In the genomic region with DNA sequence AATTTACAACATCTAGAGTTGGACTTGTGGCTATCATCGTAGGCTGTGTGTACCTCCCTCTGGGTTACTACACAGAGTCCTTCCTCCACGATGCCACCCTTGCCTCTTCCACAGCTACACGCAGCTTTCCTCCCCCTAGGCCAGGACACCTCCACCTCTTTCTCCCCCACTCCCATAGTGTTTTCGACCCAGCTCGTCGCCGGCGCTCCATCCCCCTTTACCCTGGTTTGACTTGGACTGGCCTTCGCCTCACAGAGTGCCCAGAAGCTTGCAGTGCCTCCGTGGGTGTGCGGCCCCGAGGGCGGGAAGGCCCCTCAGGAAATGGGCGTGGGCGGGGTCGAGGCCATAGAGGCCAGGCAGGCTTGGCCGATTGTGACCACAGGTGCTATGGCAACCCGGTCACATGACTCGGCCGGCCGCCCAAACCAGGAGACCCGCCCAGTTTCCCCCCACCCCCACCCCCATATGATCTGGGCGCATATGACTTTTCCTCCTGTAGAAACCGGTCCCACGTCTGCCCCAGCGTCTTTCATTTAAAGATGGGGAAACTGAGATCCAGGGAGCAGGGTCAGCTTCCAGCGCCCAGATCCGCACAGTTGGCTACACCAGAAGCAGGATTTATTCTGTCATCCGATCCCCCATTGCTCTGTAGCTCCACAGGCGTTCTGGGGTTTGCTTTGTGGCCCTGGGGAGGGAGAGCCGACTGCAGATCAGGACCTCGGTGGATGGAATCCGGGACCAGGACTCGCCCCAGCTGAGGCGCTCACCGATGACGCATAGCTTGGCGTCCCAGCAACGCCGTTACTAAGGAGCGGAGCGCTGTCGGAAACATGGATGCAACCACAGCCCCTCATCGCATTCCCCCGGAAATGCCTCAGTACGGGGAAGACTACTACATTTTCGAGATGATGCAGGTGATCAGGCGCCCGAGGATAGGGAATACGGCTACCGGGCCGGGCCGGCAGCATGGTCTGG, we compare ENCODE assay signal across 8 mouse cellular contexts. TPM values are rescaled to one million over a fixed set of nuclear protein-coding genes. Genes with fewer than 3 reads are reported as not detected.
DNase-seq lines count a peak whose midpoint lies in the region; ATAC-seq and TF ChIP-seq lines count a peak whose summit lies in the region.

A gene (minus strand): TSS at position 367 of the 975 bp plus-strand sequence.
A gene (plus strand): TSS at position 804 of the 975 bp plus-strand sequence.

- H3K27ac ChIP-seq in forebrain, embryonic 11.5 days (ENCODE audit: low read depth, low read length), result peak within 1 kb of the TSS; percentile 2; the same call in 1 of the 2 replicates
- H3K27ac ChIP-seq in heart, embryonic 16.5 days (ENCODE audit: low read length), result peak within 1 kb of the TSS; percentile 58
- peak within 1 kb of the TSS; percentile 54 for H3K27ac ChIP-seq in liver, embryonic 15.5 days (replicated peaks)
- no peak within 1 kb of the TSS for H3K27ac ChIP-seq in neural tube, embryonic 12.5 days
- H3K27ac ChIP-seq in stomach, postnatal 0 days (replicated peaks), result 0 out of 2 replicates have a peak within 1 kb of the TSS, but pooled peaks have one; percentile 53

- no peaks in the 10 kb centered on the region for H3K9me3 ChIP-seq in forebrain, embryonic 11.5 days (ENCODE audit: control insufficient read depth, low read length)
- H3K9me3 ChIP-seq in heart, embryonic 16.5 days (replicated peaks; ENCODE audit: control insufficient read depth, low read length), result no peaks in the 10 kb centered on the region
- no peaks in the 10 kb centered on the region for H3K9me3 ChIP-seq in liver, embryonic 15.5 days (replicated peaks)
- H3K9me3 ChIP-seq in neural tube, embryonic 12.5 days, result no peaks in the 10 kb centered on the region
- no peaks in the 10 kb centered on the region for H3K9me3 ChIP-seq in stomach, postnatal 0 days (ENCODE audit: control insufficient read depth, low read length)

- no peak for TF ChIP-seq EP300 in stomach, postnatal 0 days (optimal IDR thresholded peaks at IDR 0.05)

- peak within 1 kb of the TSS; percentile 50 for H3K4me3 ChIP-seq in forebrain, embryonic 11.5 days (ENCODE audit: low read depth, low read length)
- H3K4me3 ChIP-seq in heart, embryonic 16.5 days (ENCODE audit: low read length), result peak within 1 kb of the TSS; percentile 70
- peak within 1 kb of the TSS; percentile 56 for H3K4me3 ChIP-seq in liver, embryonic 15.5 days (replicated peaks)
- H3K4me3 ChIP-seq in neural tube, embryonic 12.5 days, result peak within 1 kb of the TSS; percentile 54
- H3K4me3 ChIP-seq in stomach, postnatal 0 days (ENCODE audit: low read depth, low read length), result peak within 1 kb of the TSS; percentile 63

- H3K9ac ChIP-seq in forebrain, embryonic 11.5 days (ENCODE audit: low read length), result peak within 1 kb of the TSS; percentile 54
- peak within 1 kb of the TSS; percentile 73 for H3K9ac ChIP-seq in heart, embryonic 16.5 days (ENCODE audit: low read length)
- H3K9ac ChIP-seq in liver, embryonic 15.5 days, result peak within 1 kb of the TSS; percentile 35; the same call in 1 of the 2 replicates
- H3K9ac ChIP-seq in neural tube, embryonic 12.5 days, result peak within 1 kb of the TSS; percentile 68
- H3K9ac ChIP-seq in stomach, postnatal 0 days (ENCODE audit: low read length), result peak within 1 kb of the TSS; percentile 60

- H3K4me2 ChIP-seq in forebrain, embryonic 11.5 days (ENCODE audit: low read depth, low read length, severe bottlenecking), result peak within 1 kb of the TSS; percentile 62
- peak within 1 kb of the TSS; percentile 95 for H3K4me2 ChIP-seq in heart, embryonic 16.5 days (ENCODE audit: low read depth, low read length)
- H3K4me2 ChIP-seq in liver, embryonic 15.5 days, result peak within 1 kb of the TSS; percentile 82
- H3K4me2 ChIP-seq in neural tube, embryonic 12.5 days (replicated peaks), result peak within 1 kb of the TSS; percentile 91
- H3K4me2 ChIP-seq in stomach, postnatal 0 days (replicated peaks; ENCODE audit: low read depth), result peak within 1 kb of the TSS; percentile 95

- H3K4me1 ChIP-seq in forebrain, embryonic 11.5 days (replicated peaks; ENCODE audit: control insufficient read depth, insufficient read depth, low read length), result 0 out of 2 replicates have a peak, but pooled peaks cover 2% of the 10 kb centered on the region
- peaks cover 8% of the 10 kb centered on the region for H3K4me1 ChIP-seq in heart, embryonic 16.5 days (ENCODE audit: control insufficient read depth, insufficient read depth, low read length)
- H3K4me1 ChIP-seq in liver, embryonic 15.5 days (replicated peaks), result peaks cover 39% of the 10 kb centered on the region
- H3K4me1 ChIP-seq in neural tube, embryonic 12.5 days, result peaks cover 14% of the 10 kb centered on the region; the same call in 1 of the 2 replicates
- 0 out of 2 replicates have a peak, but pooled peaks cover 5% of the 10 kb centered on the region for H3K4me1 ChIP-seq in stomach, postnatal 0 days (replicated peaks; ENCODE audit: control insufficient read depth, insufficient read depth)

- WGBS in forebrain, embryonic 11.5 days, result 2% methylated on average over 53 of the region's 53 CpGs
- WGBS in heart, embryonic 16.5 days, result 1% methylated on average over 53 of the region's 53 CpGs
- 2% methylated on average over 53 of the region's 53 CpGs for WGBS in liver, embryonic 15.5 days (ENCODE audit: insufficient replicate concordance)
- 1% methylated on average over 53 of the region's 53 CpGs for WGBS in neural tube, embryonic 12.5 days
- 1% methylated on average over 53 of the region's 53 CpGs for WGBS in stomach, postnatal 0 days

- no peaks in the 10 kb centered on the region for H3K36me3 ChIP-seq in forebrain, embryonic 11.5 days (ENCODE audit: control insufficient read depth, insufficient read depth, low read length)
- no peaks in the 10 kb centered on the region for H3K36me3 ChIP-seq in heart, embryonic 16.5 days (ENCODE audit: control insufficient read depth, insufficient read depth)
- no peaks in the 10 kb centered on the region for H3K36me3 ChIP-seq in liver, embryonic 15.5 days (replicated peaks)
- H3K36me3 ChIP-seq in neural tube, embryonic 12.5 days, result no peaks in the 10 kb centered on the region
- H3K36me3 ChIP-seq in stomach, postnatal 0 days (ENCODE audit: control insufficient read depth, insufficient read depth, low read length), result no peaks in the 10 kb centered on the region

- peak; percentile 85 for ATAC-seq in forebrain, embryonic 11.5 days (replicated peaks; ENCODE audit: low FRiP score)
- peak; percentile 81 for ATAC-seq in heart, embryonic 16.5 days (replicated peaks; ENCODE audit: extremely low read depth, insufficient read depth, low FRiP score)
- ATAC-seq in liver, embryonic 15.5 days (ENCODE audit: insufficient read depth), result peak; percentile 38
- ATAC-seq in neural tube, embryonic 12.5 days (ENCODE audit: low FRiP score, low read depth), result peak; percentile 85
- peak; percentile 87 for ATAC-seq in stomach, postnatal 0 days (ENCODE audit: low FRiP score, low TSS enrichment)

- no peaks in the 10 kb centered on the region; the same call in 1 of the 2 replicates for H3K27me3 ChIP-seq in forebrain, embryonic 11.5 days (ENCODE audit: control insufficient read depth, insufficient read depth, low read length)
- H3K27me3 ChIP-seq in heart, embryonic 16.5 days (ENCODE audit: control insufficient read depth, insufficient read depth, low read length), result peaks cover 6% of the 10 kb centered on the region; the same call in 1 of the 2 replicates
- peaks cover 37% of the 10 kb centered on the region for H3K27me3 ChIP-seq in liver, embryonic 15.5 days
- peaks cover 2% of the 10 kb centered on the region; the same call in 1 of the 2 replicates for H3K27me3 ChIP-seq in neural tube, embryonic 12.5 days (replicated peaks)
- no peaks in the 10 kb centered on the region for H3K27me3 ChIP-seq in stomach, postnatal 0 days (ENCODE audit: control insufficient read depth, insufficient read depth, low read length)

- no peak for TF ChIP-seq CTCF in stomach, postnatal 0 days (IDR thresholded peaks at IDR 0.05; ENCODE audit: low read depth)

- DNase-seq in CD4-positive, CD25-positive, alpha-beta regulatory T cell, adult 2 months (ENCODE audit: low read depth, low spot score), result peak; percentile 39
- peak; percentile 70 for DNase-seq in brain, embryonic 18.5 days (ENCODE audit: low read depth, low spot score)
- DNase-seq in forebrain, embryonic 11.5 days (ENCODE audit: low spot score), result peak; percentile 91
- DNase-seq in kidney, postnatal 36 days, result peak; percentile 70 to 88
- DNase-seq in stomach, postnatal 0 days (ENCODE audit: low spot score), result peak; percentile 86

RNA-seq across cellular contexts. Expression of the first gene that starts in this region (rescaled TPM):
- 1.5 and 2.1 TPM in 2 replicates for polyA plus RNA-seq in forebrain, embryonic 11.5 days (2014; fragmentation: Nextera tagmentation; extraction: Ambion mirVana)
- polyA plus RNA-seq in heart, embryonic 16.5 days (2015; fragmentation: Nextera tagmentation; extraction: Ambion mirVana), result 0.96 and 1.3 TPM in 2 replicates
- 2.5 and 2.9 TPM in 2 replicates for polyA plus RNA-seq in liver, embryonic 15.5 days (2015; fragmentation: Nextera tagmentation; extraction: Ambion mirVana)
- 1.1 and 1.2 TPM in 2 replicates for polyA plus RNA-seq in neural tube, embryonic 12.5 days (2016; fragmentation: Nextera tagmentation; extraction: Ambion mirVana)
- 0.57 and 0.69 TPM in 2 replicates for polyA plus RNA-seq in stomach, postnatal 0 days (2015; fragmentation: Nextera tagmentation; extraction: Ambion mirVana)

RNA-seq across cellular contexts. Expression of the second gene that starts in this region (rescaled TPM):
- 0.23 and 0.48 TPM in 2 replicates for polyA plus RNA-seq in forebrain, embryonic 11.5 days (2014; fragmentation: Nextera tagmentation; extraction: Ambion mirVana)
- polyA plus RNA-seq in heart, embryonic 16.5 days (2015; fragmentation: Nextera tagmentation; extraction: Ambion mirVana), result 0.30 and 0.80 TPM in 2 replicates
- polyA plus RNA-seq in liver, embryonic 15.5 days (2015; fragmentation: Nextera tagmentation; extraction: Ambion mirVana), result 0.45 and 0.61 TPM in 2 replicates
- polyA plus RNA-seq in neural tube, embryonic 12.5 days (2016; fragmentation: Nextera tagmentation; extraction: Ambion mirVana), result 0.59 and 0.96 TPM in 2 replicates
- 0.29 and 0.40 TPM in 2 replicates for polyA plus RNA-seq in stomach, postnatal 0 days (2015; fragmentation: Nextera tagmentation; extraction: Ambion mirVana)

Comparison
In these comparisons a context has a peak if more than half of its experiments do, and no peak if none do; other contexts are left out.
1. Peak in DNase-seq, ATAC-seq, H3K4me3 ChIP-seq, H3K27ac ChIP-seq, H3K9ac ChIP-seq and H3K4me2 ChIP-seq in stomach, postnatal 0 days; RNA of the genes that start here not detected or under 1 TPM.
2. DNase-seq: peak in every context shown above with its lines; median percentile 91 in forebrain, embryonic 11.5 days; 86 in stomach, postnatal 0 days; 79 in kidney, postnatal 36 days; 70 in brain, embryonic 18.5 days; 39 in CD4-positive, CD25-positive, alpha-beta regulatory T cell, adult 2 months.